Mouse (Mus musculus): ENCODE data around the gene Lime1.

The Lime1 gene

DNA sequence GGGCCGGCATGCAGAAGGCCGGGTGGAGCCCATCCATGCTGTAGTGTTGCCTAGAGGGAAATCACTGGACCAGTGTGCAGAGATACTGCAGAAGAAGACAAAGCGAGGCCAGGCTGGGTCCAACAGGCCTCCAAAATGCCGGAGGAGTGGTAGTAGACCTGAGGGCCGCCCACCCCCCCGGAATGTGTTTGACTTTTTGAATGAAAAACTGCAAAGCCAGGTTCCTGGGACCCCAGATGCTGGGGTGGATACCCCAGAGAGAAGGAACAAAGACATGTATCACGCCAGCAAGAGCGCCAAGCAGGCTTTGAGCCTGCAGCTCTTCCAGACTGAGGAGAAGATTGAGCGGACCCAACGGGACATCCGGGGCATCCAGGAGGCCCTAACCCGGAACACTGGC lies at the start of gene Lime1:
Lime1 (plus strand) TSS at position 301 of the 400 bp plus-strand sequence.
- DNase-seq (ENCODE audit: low spot score in 2 of 2), result no peak

DNA sequence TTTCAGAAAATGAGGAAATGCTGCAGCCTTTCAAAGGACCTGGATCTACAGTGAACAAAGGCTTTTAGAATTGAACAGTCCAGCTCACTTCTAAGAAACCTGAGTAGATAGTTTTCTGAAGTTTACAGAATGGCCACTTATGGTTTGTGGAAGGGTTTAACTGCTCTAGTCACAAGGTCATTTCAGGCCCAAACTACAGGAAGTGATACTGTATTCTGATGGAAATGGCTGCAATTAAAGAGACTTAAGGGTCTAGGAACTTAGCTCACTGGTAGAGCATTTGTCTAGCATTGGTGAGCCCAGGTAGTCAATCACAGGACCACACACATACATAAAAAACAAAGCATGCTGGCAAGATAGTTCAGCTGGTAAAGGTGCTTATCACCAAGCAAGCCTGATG lies 47.3 kb upstream of the Lime1 start:
- no peak for DNase-seq (ENCODE audit: low spot score in 2 of 2)

DNA sequence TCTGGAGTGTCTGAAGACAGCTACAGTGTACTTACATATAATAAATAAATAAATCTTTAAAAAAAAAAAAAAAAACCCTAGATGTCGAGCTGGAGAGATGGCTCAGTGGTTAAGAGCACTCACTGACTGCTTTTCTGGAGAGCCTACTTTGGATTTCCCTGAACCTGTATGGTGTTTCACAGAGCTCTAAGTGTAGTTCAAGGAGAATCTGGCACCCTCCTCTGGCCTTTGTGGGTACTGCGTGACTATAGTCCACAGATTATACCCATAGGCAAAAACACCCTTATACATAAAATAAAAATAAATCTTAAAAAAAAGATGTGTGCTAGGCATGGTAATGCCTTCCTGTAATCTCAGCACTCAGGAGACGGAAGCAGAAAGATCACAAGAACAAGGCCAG lies 45.9 kb upstream of the Lime1 start:
- peak; percentile 62 to 82 for DNase-seq (ENCODE audit: low spot score in 2 of 2)

DNA sequence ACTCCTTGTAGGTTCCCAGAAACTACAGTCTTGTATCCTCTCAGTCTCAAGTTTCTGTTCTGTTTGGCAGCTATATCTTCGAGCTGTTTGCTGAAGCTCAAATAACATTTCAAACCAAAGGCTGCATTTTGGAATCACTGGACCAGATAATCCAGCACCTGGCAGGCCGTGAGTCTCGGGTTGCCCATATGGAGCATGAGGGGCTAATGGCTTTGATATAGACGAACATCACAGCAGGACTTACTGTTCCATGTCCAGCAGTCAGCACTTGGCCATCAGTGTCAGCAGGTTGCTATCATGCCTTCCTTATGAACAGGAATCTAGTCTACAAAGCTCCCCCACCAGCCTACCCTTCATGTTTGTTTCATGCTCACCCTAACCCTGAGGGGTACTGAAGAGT lies 39.5 kb upstream of the Lime1 start:
- DNase-seq (ENCODE audit: low spot score in 2 of 2), result no peak

DNA sequence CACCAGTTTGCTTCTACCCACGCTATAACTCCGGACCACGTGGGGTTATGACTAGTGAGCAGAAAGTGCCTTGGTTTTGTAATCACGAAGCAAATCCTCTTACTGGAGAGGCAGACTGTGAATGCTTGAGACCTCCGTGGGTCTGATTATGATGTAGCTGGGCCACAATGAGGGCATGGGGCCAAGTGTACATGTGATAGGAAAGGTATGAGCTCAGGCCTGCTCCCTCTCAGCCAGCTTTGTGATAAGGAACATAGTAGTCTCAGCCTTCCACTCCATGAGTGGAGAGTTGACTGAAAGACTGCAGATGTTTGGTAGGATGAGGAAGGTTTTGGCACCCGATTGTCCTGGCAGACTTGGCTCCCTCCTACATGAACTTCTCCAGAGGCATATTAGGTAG lies 37.1 kb upstream of the Lime1 start:
- DNase-seq (ENCODE audit: low spot score in 2 of 2), result no peak

DNA sequence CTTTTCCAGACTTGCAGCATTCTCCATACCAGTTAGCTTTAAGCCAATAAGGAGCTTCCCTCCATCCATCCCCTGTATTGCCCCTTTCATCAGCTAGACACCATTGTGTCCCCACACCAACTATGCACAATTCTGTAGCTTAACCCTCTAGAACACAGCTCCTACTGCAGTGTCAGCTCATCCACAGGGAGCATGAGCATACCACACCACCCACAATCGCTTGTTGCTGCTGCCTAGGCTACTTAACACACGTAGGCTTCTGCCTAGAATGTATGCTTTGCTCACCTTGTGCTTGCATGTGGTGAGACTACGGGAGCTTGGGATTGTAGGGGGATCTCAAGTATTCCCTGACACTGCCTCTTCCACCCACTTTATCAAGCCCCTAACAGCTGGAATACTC lies 23.1 kb upstream of the Lime1 start:
- no peak for DNase-seq (ENCODE audit: low spot score in 2 of 2)

DNA sequence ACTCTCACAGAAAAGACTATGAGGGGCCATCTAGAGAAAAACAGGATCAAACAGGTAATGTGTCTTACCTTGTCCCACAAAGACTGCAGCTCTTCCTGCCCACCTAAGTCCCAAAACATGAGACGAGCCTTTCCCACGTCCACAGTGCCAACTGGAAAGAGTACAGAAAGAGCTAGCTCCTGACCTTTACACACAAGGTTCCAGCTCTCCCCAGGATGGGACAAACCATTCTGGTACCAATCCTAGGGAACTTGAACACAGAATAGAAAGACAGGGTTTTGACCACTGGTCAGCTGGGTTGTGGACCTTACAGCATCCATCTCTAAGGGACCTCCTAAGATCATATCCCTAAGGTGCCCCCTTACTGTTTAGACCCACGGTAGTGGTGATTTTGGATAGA lies 15.9 kb upstream of the Lime1 start:
- DNase-seq (ENCODE audit: low spot score in 2 of 2), result no peak

DNA sequence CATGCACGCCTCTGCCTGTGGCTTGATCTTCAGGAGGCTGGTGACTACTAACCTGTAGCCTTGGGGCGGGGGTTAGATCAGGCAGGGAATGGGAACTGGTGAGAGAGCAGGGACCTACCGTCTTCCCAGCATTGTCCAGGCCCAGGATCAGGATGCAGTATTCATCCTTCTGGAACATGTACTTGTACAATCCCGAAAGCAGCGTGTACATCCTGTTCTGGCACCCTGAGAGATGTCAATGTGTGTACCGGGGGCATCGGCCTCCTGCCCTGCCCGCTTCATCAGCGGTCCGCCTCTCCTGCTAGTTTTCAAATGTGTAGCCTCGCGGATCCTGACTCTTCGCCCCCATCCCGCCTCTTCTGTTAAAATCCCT lies 15.4 kb upstream of the Lime1 start:
- DNase-seq (ENCODE audit: low spot score in 2 of 2), result peak in 1 of 2 experiments; percentile 13

DNA sequence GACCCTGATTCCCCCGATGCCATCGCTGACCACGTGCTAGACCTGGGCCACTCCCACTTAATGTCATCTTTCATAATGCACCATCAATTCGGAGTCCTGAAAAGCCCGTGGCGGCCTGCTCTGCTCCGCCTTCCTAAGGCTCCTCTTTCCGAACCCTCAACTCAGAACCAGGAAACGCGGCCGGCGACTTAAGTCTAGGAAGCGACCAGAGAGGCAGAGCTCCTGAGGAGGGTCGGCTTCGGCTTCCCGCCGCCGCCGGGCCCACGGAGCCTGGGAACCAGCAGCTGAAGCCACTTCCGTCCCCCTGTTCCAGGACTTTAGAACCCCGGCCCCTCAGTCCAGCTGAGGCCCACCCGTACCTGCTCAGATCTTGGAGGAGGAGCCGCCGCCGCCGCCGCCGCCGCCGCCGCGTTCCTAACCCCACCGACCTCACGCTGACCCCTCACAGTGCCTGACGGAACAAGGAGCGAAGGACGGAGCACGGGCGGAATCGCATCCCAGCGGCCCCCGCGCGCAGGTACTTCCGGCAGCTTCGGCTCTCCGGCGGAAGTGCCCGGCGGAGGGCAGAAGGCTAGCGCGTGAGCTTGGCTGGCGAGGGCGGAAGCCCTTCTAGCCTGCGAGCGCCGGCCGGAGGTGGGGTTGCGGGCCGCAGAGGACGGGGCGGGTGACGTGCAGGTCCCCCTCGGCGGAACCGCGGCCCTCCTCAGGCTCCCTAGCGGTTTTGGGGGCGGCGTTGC lies 14.8 kb upstream of the Lime1 start, which contains the start of the genes Zgpat and Arfrp1:
Zgpat (plus strand) TSS at position 69 of the 737 bp plus-strand sequence.
Arfrp1 (minus strand) TSS at position 545 of the 737 bp plus-strand sequence.
- DNase-seq (ENCODE audit: low spot score in 2 of 2), result peak; percentile 80 to 90

DNA sequence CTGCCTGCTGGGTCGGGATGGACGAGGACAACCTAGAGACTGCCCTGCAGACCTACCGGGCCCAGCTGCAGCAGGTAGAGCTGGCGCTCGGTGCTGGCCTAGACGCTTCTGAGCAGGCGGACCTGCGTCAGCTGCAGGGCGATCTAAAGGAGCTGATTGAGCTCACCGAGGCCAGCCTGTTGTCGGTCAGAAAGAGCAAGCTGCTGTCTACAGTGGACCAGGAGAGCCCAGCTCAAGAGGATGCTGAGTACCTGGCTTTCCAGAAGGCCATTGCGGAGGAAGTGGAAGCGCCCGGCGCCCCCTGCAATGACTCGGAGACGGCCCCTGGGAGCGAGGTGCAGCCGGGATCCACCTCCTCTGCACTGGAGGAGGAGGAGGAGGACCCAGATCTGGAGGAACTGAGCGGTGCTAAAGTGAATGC lies 14.2 kb upstream of the Lime1 start:
- DNase-seq (ENCODE audit: low spot score in 2 of 2), result peak in 1 of 2 experiments; percentile 59

DNA sequence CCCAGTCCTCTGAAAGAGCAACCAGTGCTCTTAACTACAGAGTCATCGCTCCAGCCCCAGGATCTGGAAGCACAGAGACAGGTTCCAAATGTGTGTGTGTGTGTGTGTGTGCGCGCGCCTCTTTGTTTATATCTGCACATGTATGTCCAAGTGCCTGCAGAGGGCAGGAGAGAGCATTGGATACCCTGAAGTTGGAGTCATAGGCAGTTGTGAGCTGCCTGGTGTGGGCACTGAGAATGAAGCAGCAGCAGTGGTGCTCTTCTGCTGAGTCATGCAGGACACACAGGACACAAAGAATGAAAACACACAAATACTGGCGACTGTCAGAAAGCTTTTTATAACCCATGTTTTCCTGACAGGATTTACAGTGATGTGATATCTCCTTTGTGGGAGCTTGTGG lies 9.9 kb upstream of the Lime1 start:
- DNase-seq (ENCODE audit: low spot score in 2 of 2), result no peak

DNA sequence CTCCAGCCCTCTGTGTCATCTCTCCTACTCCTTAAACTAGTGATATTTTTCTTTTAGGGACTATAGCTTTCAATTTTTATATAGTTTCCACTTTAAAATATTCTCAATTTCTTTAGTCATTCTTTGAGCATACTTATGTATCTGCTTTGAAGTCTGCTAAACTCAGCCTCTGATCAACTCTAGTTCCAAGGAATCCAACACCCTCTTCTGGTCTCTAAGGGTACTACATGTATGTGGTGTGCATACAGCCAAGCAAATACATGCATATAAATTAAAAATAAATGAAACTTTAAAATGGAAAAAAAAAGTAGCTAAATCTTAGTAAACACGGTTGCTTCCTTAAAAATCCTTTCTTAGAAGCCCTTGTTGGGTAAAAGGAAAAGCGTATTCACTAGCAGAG lies 4.1 kb upstream of the Lime1 start:
- no peak for DNase-seq (ENCODE audit: low spot score in 2 of 2)

DNA sequence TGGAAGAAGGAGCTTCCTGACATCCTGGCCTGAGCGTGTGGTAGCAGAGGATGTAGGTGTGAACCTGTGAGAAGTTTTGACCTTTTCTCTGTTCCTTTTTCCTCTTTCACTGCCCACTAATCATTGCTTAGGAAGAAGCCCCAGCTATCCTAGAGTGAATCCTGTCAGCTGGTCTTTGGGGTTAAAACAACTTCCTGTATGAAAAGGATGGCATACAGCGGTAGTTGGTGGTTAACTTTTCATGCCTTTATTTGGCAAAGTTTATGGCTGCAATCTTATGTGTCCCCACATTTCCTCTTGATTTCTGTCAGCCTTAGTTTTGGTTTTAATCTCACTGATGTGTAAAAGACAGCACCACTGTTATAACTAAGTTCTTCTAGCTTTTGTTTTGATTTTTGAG lies 2.6 kb upstream of the Lime1 start:
- no peak for DNase-seq (ENCODE audit: low spot score in 2 of 2)

DNA sequence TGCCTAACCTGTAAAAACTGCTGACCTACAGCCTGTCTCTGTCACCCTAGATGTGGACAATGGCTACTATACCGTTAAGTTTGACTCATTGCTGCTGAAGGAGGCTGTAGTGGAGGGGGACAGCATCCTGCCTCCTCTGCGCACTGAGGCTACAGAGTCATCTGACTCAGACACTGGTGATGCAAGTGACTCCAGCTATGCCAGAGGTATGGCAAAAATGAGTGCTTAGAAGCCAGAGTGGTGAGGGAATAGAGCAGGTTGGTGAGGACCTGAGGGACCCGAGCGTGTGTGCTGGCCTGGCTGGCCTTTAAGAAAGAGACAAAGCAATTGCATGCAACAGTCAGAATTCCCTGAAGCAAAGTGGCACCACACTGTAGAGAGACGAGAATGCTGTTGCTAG lies 1.2 kb upstream of the Lime1 start:
- DNase-seq (ENCODE audit: low spot score in 2 of 2), result no peak

DNA sequence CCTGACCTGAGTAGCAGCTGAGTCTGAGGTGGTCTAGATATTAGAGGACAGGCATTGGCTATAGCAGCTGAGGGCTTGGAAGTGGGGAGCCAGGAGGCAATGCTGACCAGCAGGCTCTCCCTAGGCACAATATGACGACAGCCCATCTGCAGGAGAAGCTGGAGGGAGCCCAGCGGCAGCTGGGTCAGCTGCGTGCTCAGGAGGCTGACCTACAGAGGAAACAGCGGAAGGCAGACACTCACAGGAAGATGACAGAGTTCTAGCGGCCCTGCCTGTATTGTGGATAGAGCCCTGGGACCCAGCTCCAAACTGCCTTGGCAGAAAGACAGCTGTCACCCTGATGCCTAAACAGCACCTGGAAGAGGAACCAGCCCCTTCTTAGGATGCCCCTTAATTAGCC lies 373 bp downstream of the Lime1 start:
- DNase-seq (ENCODE audit: low spot score in 2 of 2), result no peak

DNA sequence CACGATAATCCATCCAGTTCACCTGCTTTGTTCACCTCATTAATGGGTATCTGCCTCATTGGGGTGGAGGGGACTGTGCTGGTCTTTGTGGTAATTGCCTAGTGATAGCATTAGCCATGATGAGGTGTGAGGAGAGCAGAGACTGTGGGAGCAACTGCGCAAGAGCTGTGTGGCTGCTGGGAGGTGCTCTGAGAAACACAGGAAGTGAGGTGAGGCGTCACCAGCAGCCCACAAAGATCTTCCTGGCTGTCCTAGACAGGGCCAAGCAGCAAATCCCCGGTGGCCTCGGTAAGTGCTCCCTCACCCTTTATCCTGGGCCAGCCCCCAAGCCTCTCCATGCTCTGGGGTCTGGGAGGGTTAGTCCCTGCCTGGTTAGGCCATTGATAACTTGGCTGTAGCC lies 1.2 kb downstream of the Lime1 start:
- DNase-seq (ENCODE audit: low spot score in 2 of 2), result no peak

DNA sequence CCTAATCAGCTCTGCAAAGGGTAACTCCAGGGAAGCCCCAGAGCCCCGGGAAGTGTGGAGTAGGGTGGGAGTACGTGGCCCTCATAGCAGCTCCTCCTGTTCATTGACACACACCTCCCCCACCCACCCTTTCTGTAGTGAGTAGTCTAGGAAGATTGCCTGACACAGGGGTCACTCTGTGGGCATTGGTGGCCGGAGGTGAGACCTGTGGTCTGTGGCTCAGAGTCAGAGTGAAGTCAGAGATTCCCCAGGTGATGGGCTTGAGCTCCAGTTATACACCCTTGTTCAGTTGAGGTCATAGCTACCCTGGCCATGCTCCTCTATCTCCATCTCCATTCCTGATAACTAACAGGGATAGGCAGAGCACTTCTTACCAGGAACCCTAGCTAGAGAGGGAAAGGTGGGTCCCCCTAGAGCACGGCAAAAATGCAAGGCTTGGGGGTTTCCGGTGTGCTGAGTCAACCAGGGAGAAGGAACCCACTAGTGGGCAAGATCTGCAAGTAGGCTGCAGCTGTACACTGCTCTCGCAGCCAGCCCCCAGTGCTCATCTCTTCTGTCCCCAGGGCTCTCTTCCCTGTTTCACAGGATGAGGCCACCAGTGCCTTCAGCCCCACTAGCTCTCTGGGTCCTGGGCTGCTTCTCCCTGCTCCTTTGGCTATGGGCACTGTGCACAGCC lies 1.9 kb downstream of the Lime1 start:
- DNase-seq (ENCODE audit: low spot score in 2 of 2), result no peak

DNA sequence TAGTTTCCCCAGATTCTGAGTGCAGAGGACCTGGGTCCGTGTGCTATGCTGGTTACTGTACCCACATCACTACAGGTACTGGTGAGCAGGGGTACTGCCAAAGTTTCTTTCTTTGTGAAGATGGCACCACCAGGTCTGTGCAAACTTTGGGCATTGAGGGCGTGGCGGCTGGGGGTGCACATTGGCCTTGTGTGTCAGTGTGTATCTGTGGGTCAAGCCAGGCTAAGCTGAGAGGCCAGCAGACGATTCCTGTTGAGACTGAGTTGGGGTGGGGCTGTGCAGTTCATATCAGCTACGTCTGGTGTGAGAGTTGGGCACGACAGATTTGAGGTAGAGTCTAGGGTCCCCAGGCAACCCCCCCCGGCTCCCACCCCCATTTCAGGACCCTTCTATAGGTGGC lies 4.6 kb downstream of the Lime1 start:
- DNase-seq (ENCODE audit: low spot score in 2 of 2), result no peak

DNA sequence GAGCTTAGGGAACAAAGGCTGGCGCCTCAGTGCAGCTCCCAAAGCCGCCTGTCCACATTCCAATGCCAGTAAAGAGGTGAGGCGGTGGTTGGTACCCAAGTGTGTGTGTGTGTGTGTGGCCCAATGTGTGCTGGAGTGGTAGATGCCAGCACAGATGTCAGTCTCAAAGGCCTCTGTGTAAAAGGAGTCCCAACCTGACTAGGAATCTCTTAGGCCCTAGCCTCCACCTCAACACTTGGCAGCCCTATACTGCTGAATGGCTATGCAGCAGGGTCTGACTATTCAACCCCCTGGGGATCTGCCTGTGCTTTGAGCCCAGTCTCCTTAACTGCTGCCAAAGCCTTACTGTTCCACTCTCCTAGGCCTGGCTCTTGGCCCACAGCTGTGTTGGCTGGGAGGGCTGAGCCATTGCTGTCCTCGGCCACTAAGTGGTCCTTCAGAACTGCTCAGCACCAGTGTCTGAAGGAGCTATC lies 5.1 kb downstream of the Lime1 start:
- DNase-seq (ENCODE audit: low spot score in 2 of 2), result no peak

DNA sequence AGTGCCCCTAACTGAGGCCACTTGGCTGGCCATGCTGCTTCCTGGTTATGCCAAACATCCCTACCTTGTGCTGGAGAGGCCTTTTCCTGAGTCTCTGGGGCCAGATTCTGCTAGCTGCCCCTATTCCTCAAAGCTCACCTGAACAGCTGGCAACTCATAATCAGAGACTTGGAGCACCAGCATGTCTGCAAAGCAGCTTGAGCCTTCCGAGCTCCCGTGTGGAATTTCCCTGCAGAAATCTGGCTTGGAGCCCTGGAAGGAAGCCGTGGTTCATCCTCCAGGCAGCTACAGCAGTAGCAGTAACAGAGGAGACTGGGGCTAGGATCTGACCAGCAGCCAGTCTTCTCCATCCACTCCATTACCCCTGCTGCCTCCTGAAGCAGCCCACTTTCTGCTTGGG lies 6.0 kb downstream of the Lime1 start:
- no peak for DNase-seq (ENCODE audit: low spot score in 2 of 2)

DNA sequence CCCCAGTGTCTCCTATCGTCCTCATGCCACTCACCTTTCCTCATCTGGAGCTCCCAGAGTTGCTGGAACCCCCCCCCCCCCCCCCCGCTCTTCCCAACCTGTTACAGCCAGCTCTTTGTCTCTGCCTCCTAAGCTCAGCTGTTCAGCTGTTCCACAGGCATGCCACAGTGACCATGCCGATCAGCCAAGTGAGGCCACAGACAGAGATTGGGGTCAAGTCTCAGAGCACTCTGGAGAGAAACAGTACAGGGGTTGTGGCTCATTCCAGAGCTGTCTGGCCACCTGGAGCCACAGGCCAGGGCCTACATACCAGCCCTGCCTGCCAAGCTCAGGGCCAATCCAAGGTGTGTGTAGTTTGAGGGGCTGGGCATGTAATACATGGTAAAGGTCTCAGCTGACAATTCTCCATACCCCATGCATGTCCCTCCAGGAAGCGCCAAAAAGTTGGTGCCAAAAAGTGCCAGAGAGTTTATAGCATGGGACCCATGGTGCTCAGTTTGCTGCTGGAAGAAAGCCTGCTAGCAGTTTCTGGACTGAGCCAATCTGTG lies 6.9 kb downstream of the Lime1 start:
- DNase-seq (ENCODE audit: low spot score in 2 of 2), result no peak

DNA sequence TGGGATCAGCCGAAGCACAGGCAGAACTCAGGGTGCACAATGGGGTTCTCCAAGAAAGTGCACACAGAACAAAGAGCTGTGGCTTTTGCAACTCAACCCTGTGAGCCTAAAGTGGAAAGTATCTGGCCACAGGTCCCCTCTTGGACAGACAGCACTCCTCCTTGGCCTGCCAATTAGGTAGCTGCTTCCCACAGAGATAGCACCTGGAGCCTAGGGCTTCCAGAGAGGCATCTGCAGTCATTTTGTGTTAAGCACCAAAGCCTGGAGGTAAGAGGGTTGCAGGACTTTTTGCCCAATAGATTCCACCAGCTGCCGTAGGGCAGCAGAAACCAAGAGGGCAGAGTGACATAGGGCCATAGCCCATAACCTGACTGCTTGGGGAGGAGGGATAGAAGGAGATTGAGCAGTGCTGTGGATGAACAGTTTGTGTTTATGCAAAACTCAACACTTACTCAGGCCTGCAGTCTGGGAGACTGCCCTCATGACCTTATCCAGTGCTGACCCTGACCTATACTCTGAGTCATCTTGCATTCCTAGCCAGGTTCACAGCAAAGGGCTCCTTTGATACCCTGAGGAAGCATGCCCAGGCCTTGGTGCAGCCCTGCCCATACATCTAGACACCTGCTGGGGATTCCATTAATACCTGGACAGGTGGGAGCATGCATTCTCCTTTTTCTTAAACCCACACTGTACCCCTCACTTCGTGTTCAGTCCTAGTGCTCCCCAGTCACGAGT lies 10.4 kb downstream of the Lime1 start:
- no peak for DNase-seq (ENCODE audit: low spot score in 2 of 2)

Data from spleen, postnatal 10 days (tissue).